Mouse (Mus musculus): ENCODE data around the gene Six5.

The Six5 gene

GRCm38 (mm10) chr7:19147497-19148045 lies 53.2 kb downstream of the Six5 start:
- DNase-seq (ENCODE audit: low spot score in 2 of 2) = no peak

All from frontal cortex, postnatal 25 days (tissue).